Mouse (Mus musculus) forebrain, postnatal 0 days (tissue): ENCODE measurements around the gene Lrsam1. TPM values are rescaled to one million over a fixed set of nuclear protein-coding genes. Genes with fewer than 3 reads are reported as not detected.
A peak's percentile ranks its signal among the peaks of the same experiment; 100 is the strongest.

Source experiments
- ATAC-seq: fragments of 200-750 bp; cut with Nextera tagmentation; 2 replicates; pipeline ENCODE4 v1.8.0; 2017; ENCODE audit warnings: mild to moderate bottlenecking, moderate library complexity
- DNase-seq: peaks from one replicate; pipeline ENCODE4 v3.0.0-alpha.2; 2015
- H3K27ac ChIP-seq: fragments of 300-500 bp; sonication (generic); 2 replicates; pipeline ENCODE4 v1.5.1; 2014; ENCODE audit warnings: low read depth, mild to moderate bottlenecking, antibody characterized with exemption, low read length, moderate library complexity, mixed read lengths
- H3K27me3 ChIP-seq: fragments of 300-500 bp; sonication (generic); 2 replicates; pipeline ENCODE4 v1.6.1; 2014; ENCODE audit warnings: mild to moderate bottlenecking, low read length, mixed read lengths; ENCODE audit not compliant: insufficient read depth
- H3K36me3 ChIP-seq: fragments of 300-500 bp; sonication (generic); 2 replicates; pipeline ENCODE4 v1.6.1; 2014; ENCODE audit warnings: mild to moderate bottlenecking, moderate library complexity; ENCODE audit not compliant: insufficient read depth
- H3K4me1 ChIP-seq: fragments of 300-500 bp; sonication (generic); 2 replicates; pipeline ENCODE4 v1.6.1; 2014; ENCODE audit warnings: antibody characterized with exemption; ENCODE audit not compliant: insufficient read depth
- H3K4me2 ChIP-seq: fragments of 300-500 bp; sonication (generic); 2 replicates; pipeline ENCODE4 v1.6.1; 2014; ENCODE audit warnings: low read depth, mild to moderate bottlenecking, moderate library complexity
- H3K4me3 ChIP-seq: fragments of 300-500 bp; sonication (generic); 2 replicates; pipeline ENCODE4 v1.5.1; 2014; ENCODE audit warnings: low read depth, low read length, mixed read lengths
- H3K9ac ChIP-seq: fragments of 300-500 bp; sonication (generic); 2 replicates; pipeline ENCODE4 v1.6.1; 2014; ENCODE audit warnings: mild to moderate bottlenecking
- H3K9me3 ChIP-seq: fragments of 300-500 bp; sonication (generic); 2 replicates; pipeline ENCODE4 v1.6.1; 2016; ENCODE audit warnings: low read length
- CTCF ChIP-seq: sonication (generic); IDR thresholded peaks from 2 replicates; pipeline ENCODE4 v1.5.1; 2016; ENCODE audit warnings: antibody characterized with exemption, control low read depth, low read depth
- WGBS: fragments of 180-500 bp; shearing (Covaris S2); extraction: QIAGEN DNeasy Blood & Tissue Kit; methylation state at CpG from one replicate; pipeline ENCODE4 v1.1.7; 2014; 5-methylcytosine and 5-hydroxymethylcytosine counted together
- polyA plus RNA-seq: library from polyadenylated mRNA; unstranded; fragments of >200 nt; fragmentation: Nextera tagmentation; extraction: Ambion mirVana; gene quantifications from 2 replicates; pipeline ENCODE4 v1.2.1, GENCODE M21; 2015
- total RNA-seq: library from RNA; depleted of rRNA; stranded (reverse); fragments of >200 nt; gene quantifications from 2 replicates; pipeline ENCODE4 v1.2.3, GENCODE M21; 2014

Lrsam1 gene
- total and polyA plus RNA-seq, 2 experiments from 2014 or later, result 17.4 to 28.7 TPM

DNA sequence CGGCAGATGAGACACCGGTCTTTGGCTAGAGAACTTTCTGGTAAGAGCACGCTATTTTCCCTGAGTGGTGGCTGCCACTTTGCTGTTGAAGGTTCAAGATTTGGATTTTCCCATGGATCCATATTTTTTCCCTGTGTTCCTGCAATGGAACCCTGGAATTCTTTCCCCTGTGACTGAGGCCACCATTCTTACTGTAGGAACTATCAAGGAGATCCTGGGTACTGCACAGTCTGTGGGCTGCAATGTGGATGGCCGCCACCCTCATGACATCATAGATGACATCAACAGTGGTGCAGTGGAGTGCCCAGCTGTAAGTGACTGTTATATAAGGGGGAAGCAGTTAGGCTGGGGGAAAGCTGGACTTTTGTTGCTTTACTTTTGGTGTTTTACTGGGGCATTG is 2.1 kb upstream of the Lrsam1 start:
- DNase-seq (no peak), ATAC-seq (no peak)
- Histone ChIP-seq H3K4me2 (no peak overlapping the region), H3K9me3 (no peaks in the 10 kb centered on the region), H3K27me3 (no peaks in the 10 kb centered on the region), H3K27ac (no peak overlapping the region), H3K36me3 (peaks cover 21% of the 10 kb centered on the region), H3K9ac (no peak overlapping the region), H3K4me3 (no peak overlapping the region), H3K4me1 (peaks cover 12% of the 10 kb centered on the region)
- TF ChIP-seq CTCF, result no peak
- WGBS, result 59% methylated on average over 4 of the region's 4 CpGs

GRCm38 (mm10) chr2:32962875-32963220 is 1.4 kb upstream of the Lrsam1 start:
- DNase-seq (no peak), ATAC-seq (no peak)
- no peaks in the 10 kb centered on the region for H3K9me3 ChIP-seq
- peaks cover 21% of the 10 kb centered on the region for H3K36me3 ChIP-seq
- H3K27me3 ChIP-seq, result no peaks in the 10 kb centered on the region
- H3K4me1 ChIP-seq, result peaks cover 12% of the 10 kb centered on the region
- H3K4me3 ChIP-seq, result peak overlapping the region; percentile 67
- H3K9ac ChIP-seq, result peak overlapping the region; percentile 82
- no peak for TF ChIP-seq CTCF
- WGBS, result 7% methylated on average over 9 of the region's 9 CpGs
- H3K27ac ChIP-seq, result peak overlapping the region; percentile 29; the same call in 1 of the 2 replicates
- H3K4me2 ChIP-seq, result peak overlapping the region; percentile 76

DNA sequence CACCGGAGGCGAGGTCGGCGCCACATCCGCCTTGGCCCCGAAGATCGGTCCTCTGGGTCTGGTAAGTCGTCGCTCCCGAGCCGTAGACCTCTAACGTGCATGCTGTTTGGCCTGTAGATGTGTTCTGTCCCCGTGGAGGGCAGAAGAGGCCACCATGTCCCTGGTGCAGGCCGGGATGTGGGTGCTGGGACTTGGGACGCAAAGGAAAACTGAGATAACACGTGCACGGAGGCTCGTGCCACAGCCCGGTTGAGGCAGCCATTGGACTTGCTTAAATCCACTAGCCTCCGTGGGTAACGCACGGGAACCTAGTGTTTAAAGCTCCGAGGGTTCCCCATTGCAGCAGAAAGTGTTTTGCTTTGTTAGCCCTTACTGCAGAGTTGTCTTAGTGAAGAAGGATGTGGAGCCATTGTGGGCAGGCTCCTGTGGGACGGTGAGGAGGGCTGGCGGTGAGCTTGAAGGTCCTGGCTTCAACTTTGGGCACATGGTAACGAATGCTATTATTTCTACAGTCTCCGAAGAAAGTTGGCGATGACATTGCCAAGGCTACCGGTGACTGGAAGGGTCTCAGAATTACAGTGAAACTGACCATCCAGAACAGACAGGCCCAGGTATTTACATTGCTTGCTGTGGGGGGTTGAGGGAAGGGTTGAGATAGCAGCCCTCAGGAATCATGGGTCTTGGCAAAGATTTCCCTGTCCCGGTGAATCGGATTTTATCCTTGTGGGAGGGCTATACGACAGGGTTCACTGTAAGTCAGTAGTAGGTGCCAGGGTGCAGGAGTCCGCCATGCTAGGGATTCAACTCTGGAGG is 854 bp upstream of the Lrsam1 start:
- Histone ChIP-seq H3K27ac (peak overlapping the region; percentile 87), H3K4me3 (peak overlapping the region; percentile 67), H3K4me1 (peaks cover 8% of the 10 kb centered on the region), H3K9me3 (no peaks in the 10 kb centered on the region), H3K4me2 (peak overlapping the region; percentile 76), H3K36me3 (peaks cover 22% of the 10 kb centered on the region), H3K27me3 (no peaks in the 10 kb centered on the region), H3K9ac (peak overlapping the region; percentile 82)
- DNase-seq, result peak; percentile 58
- no peak for TF ChIP-seq CTCF
- peak; percentile 3; the same call in 1 of the 2 replicates for ATAC-seq
- WGBS, result 1% methylated on average over 33 of the region's 33 CpGs

DNA sequence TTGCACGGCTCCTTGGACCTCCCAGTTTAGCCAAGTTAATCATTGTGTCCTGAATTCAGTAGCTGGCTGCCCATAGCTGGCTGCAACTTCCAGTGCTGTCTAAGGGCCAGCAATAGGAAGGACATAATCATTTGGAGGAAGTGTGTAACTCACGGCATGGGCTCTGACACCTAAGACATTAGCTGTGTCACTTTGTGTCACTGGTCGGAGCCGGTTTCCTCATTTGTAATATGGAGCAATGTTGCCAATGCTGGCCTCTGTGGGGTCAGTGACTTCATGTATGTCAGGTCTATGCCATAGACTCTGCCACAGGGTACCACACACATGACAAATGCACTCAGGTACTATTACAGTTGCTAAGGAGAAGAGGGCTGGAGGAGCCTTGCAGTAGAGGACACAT is 1.1 kb downstream of the Lrsam1 start:
- 0 out of 2 replicates have a peak overlapping the region, but pooled peaks have one; percentile 82 for H3K9ac ChIP-seq

DNA sequence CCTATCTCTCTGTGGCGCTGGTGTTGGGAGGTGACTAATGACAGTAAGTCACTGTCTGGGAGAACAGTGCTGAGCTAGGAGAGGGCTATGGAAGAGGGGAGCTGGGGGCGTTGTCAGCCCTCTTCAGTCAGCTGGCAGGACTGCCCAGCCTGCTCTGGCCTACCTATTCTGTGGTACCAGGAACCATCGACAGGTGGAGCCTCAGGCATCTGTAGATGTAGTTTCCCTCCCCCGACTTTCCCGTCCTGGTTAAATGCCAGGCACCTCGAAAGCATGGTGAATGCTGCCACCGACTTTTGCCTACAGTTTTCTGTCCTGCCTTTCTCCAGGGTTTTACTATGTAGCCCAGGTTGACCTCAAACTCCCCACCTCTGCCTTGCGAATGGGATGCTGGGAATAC is 4.1 kb downstream of the Lrsam1 start:
- Histone ChIP-seq H3K27me3 (no peaks in the 10 kb centered on the region), H3K9me3 (no peaks in the 10 kb centered on the region), H3K4me3 (no peak overlapping the region), H3K36me3 (peaks cover 36% of the 10 kb centered on the region), H3K9ac (no peak overlapping the region), H3K4me1 (peaks cover 8% of the 10 kb centered on the region), H3K27ac (no peak overlapping the region), H3K4me2 (no peak overlapping the region)
- peak; percentile 45 for TF ChIP-seq CTCF
- ATAC-seq, result no peak
- WGBS, result 59% methylated on average over 8 of the region's 8 CpGs
- no peak for DNase-seq

More for the DNA sequence above, 1.1 kb downstream of the Lrsam1 start:
- peaks cover 38% of the 10 kb centered on the region for H3K36me3 ChIP-seq
- WGBS, result 95% methylated on average over 4 of the region's 4 CpGs
- no peak overlapping the region for H3K27ac ChIP-seq
- no peaks in the 10 kb centered on the region for H3K9me3 ChIP-seq
- peak overlapping the region; percentile 76 for H3K4me2 ChIP-seq
- H3K4me3 ChIP-seq, result 0 out of 2 replicates have a peak overlapping the region, but pooled peaks have one; percentile 67
- no peak for DNase-seq
- no peaks in the 10 kb centered on the region for H3K27me3 ChIP-seq
- peaks cover 8% of the 10 kb centered on the region for H3K4me1 ChIP-seq
- TF ChIP-seq CTCF, result no peak
- ATAC-seq, result no peak

- H3K4me3 ChIP-seq, result no peak overlapping the region
- 89% methylated on average over 2 of the region's 2 CpGs for WGBS
- no peaks in the 10 kb centered on the region for H3K27me3 ChIP-seq
- no peak overlapping the region for H3K27ac ChIP-seq
- H3K9me3 ChIP-seq, result no peaks in the 10 kb centered on the region
- H3K4me1 ChIP-seq, result no peaks in the 10 kb centered on the region
- 0 out of 2 replicates have a peak, but pooled peaks have one; percentile 21 for TF ChIP-seq CTCF
- no peak overlapping the region for H3K4me2 ChIP-seq
- DNase-seq (no peak), ATAC-seq (no peak)
- H3K9ac ChIP-seq, result no peak overlapping the region
- H3K36me3 ChIP-seq, result peaks cover 58% of the 10 kb centered on the region
Observed at GRCm38 (mm10) chr2:32954581-32954980, 6.8 kb downstream of the Lrsam1 start.

GRCm38 (mm10) chr2:32947454-32947853 is 14.0 kb downstream of the Lrsam1 start:
- no peaks in the 10 kb centered on the region for H3K4me1 ChIP-seq
- 94% methylated on average over 11 of the region's 11 CpGs for WGBS

More at GRCm38 (mm10) chr2:32947454-32947853, 14.0 kb downstream of the Lrsam1 start:
- H3K36me3 ChIP-seq, result peaks cover 67% of the 10 kb centered on the region
- DNase-seq, result no peak
- H3K4me3 ChIP-seq, result no peak overlapping the region
- H3K9me3 ChIP-seq, result no peaks in the 10 kb centered on the region
- TF ChIP-seq CTCF, result no peak
- no peak overlapping the region for H3K9ac ChIP-seq
- H3K4me2 ChIP-seq, result no peak overlapping the region
- H3K27ac ChIP-seq, result no peak overlapping the region
- H3K27me3 ChIP-seq, result no peaks in the 10 kb centered on the region
- ATAC-seq, result no peak
